19 mouse cellular contexts compared by ENCODE assay signal in the genomic region with DNA sequence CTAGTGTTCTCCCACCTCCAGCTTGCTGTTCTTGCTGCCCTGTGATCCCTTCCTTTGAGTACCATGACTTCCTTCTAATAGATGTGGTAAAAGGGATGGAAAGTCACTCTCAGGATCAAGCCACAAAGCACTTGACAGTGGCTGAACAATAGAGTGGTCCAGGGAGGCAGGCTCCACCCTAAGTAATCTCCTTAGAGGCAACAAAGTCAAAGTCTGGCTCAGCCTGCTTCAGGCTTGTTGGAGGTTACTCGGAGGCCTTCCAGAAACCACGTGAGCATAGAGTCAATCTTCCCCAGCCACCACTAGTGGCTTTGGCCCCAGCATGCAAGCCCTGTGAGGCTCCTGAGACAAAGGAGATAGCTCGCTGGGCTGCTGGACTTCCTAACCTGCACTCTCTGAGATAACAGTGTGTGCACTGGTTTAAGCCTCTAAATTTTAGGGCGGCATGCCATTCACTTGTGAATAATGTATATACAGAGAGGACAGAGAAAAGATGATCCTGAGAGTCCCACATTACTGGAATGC.
"Had no signal": no experiment of that assay in that cellular context is flagged by ENCODE, and none has a peak within 500 bp of the region (broad histone marks: within the 10 kb centered on the region; RNA-seq: fewer than 3 reads in every experiment).

No protein-coding gene starts in this region.

- H3K4me1 ChIP-seq: lung, embryonic 15.5 days had no signal

- H3K9ac ChIP-seq: limb, embryonic 13.5 days; lung, embryonic 15.5 days had no signal

- H3K27me3 ChIP-seq: limb, embryonic 13.5 days; lung, embryonic 15.5 days had no signal

- H3K36me3 ChIP-seq: limb, embryonic 10.5 days; limb, embryonic 13.5 days; lung, embryonic 15.5 days had no signal

- H3K4me2 ChIP-seq: limb, embryonic 13.5 days; lung, embryonic 15.5 days had no signal

- ATAC-seq: inflammation-experienced regulatory T-cells, adult 6 months; intestine, embryonic 16.5 days had no signal

- H3K9me3 ChIP-seq: limb, embryonic 10.5 days; limb, embryonic 13.5 days; lung, embryonic 15.5 days had no signal

- H3K27ac ChIP-seq: limb, embryonic 10.5 days; limb, embryonic 13.5 days; lung, embryonic 15.5 days; stomach, postnatal 0 days had no signal

- H3K4me3 ChIP-seq: limb, embryonic 10.5 days; limb, embryonic 13.5 days; lung, embryonic 15.5 days had no signal

- DNase-seq: kidney, adult 18-20 months; kidney, adult 9 months; kidney, postnatal 25 days; lung, adult 18-20 months; lung, postnatal 10 days; lung, postnatal 36 days; midbrain, embryonic 14.5 days; right cerebral cortex, adult 18-20 months; right cerebral cortex, postnatal 14 days; right cerebral cortex, postnatal 4 days; thymus, adult 2 months; thymus, postnatal 14 days; thymus, postnatal 4 days had no signal
